Mouse (Mus musculus) cerebellum, adult 2 months (tissue): ENCODE results near the gene Cmtr1. TPM values are rescaled to one million over a fixed set of nuclear protein-coding genes. Genes with fewer than 3 reads are reported as not detected.

Experiments
- DNase-seq, 2 experiments: peaks; one replicate each; pipeline ENCODE4 v3.0.0; 2021
- H3K27ac ChIP-seq: fragments of 200-500 bp; 2 replicates; pipeline ENCODE4 v1.5.1; 2012; ENCODE audit warnings: low read length, control low read depth, inconsistent platforms; ENCODE audit not compliant: insufficient read depth
- H3K27me3 ChIP-seq: fragments of 200-500 bp; 2 replicates; pipeline ENCODE4 v1.6.1; 2012; ENCODE audit warnings: inconsistent platforms, mild to moderate bottlenecking, low read length, moderate library complexity; ENCODE audit not compliant: control insufficient read depth, insufficient read depth
- H3K4me1 ChIP-seq: fragments of 200-500 bp; 2 replicates; pipeline ENCODE4 v1.6.1; 2011; ENCODE audit warnings: low read length; ENCODE audit not compliant: control insufficient read depth, insufficient read depth
- H3K4me3 ChIP-seq: fragments of 200-500 bp; replicated peaks from 2 replicates; pipeline ENCODE3; 2011; ENCODE audit warnings: mild to moderate bottlenecking, low read depth, low read length, control low read depth; ENCODE audit not compliant: insufficient read depth
- CTCF ChIP-seq: fragments of 200-500 bp; IDR thresholded peaks from 2 replicates; pipeline ENCODE4 v1.5.1; 2011; ENCODE audit warnings: low read depth, mild to moderate bottlenecking, control low read depth, low read length, moderate library complexity, borderline replicate concordance; ENCODE audit not compliant: insufficient read depth
- POLR2A ChIP-seq: fragments of 200-500 bp; IDR thresholded peaks from 2 replicates; pipeline ENCODE4 v1.6.1; 2011; ENCODE audit warnings: low read length, control low read depth, borderline replicate concordance; ENCODE audit not compliant: insufficient read depth
- WGBS: fragments of 180-500 bp; shearing (Covaris S2); methylation state at CpG from one replicate; pipeline ENCODE4 v1.1.7; 2018; 5-methylcytosine and 5-hydroxymethylcytosine counted together
- polyA plus RNA-seq: library from polyadenylated mRNA; depleted of rRNA; stranded (reverse); fragments of >200 nt; gene quantifications from 2 replicates; pipeline ENCODE4 v1.2.3, GENCODE M21; 2012; rRNA removed

The Cmtr1 gene
- polyA plus RNA-seq, 1 experiment = 96.5 TPM

DNA sequence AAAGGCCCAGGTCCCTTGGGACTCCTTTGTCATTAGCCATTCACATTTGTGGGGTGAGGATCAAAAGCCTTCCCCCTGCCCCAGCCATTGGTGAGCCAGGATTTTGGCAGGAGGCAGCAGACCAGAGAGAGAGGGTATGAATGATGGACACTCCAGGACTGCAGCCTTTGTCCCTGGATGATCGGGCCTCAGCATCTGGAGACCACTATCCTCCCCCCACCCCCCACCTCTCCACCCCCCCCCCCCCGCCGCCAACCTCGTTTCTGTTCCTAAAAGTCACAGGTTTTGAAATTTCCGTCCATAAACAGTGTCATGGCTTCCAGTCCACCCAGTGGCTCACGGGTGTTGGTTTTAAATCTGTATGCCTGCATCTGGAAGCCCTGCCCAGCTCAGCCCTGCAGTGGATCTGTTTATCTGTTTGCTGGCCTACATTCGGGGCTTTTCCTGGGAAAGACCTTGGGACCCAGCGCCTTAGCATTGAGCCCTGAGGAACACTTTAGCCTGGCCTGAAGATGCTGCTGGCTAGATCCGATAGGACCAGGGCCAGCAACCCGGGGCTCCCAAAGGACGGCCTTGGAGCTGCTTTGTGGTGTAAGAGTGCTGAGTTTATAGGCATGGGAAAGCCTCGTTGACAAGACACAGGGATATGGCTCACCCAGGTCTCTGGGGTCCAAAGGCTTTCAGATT lies 71.0 kb downstream of the Cmtr1 start:
- Histone ChIP-seq H3K4me3 (no peak overlapping the region), H3K27me3 (no peaks in the 10 kb centered on the region), H3K4me1 (peaks cover 25% of the 10 kb centered on the region), H3K27ac (no peak overlapping the region)
- WGBS = 40% methylated on average over 12 of the region's 12 CpGs
- no peak for TF ChIP-seq CTCF
- TF ChIP-seq POLR2A = no peak
- no peak for DNase-seq

- TF ChIP-seq CTCF = no peak
- TF ChIP-seq POLR2A = no peak
- H3K4me1 ChIP-seq = peaks cover 25% of the 10 kb centered on the region
- H3K27me3 ChIP-seq = no peaks in the 10 kb centered on the region
- peak in 1 of 2 experiments; percentile 48 for DNase-seq
- 13% methylated on average over 6 of the region's 6 CpGs for WGBS
- H3K4me3 ChIP-seq = no peak overlapping the region
- H3K27ac ChIP-seq = no peak overlapping the region
Observed at GRCm38 (mm10) chr17:29731953-29732325, 71.5 kb downstream of the Cmtr1 start.

DNA sequence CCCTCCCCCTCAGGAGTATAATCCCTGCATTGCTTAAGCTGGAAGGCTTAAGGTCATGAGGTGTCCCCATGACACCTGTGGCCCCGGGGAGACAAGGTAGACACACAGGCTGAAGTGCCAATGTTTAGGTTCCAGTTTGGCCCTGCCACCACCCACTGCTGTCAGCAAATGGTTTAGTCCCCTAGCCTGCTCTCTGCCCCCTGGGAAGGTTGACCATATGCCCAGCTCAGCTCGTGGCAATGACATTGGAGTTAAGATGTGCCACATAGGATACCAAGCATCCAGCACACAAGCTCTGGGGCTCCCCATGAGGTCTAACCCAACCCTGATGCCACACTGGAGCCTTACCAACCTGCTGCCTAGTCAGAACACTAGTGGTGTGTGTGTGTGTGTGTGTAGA lies 72.1 kb downstream of the Cmtr1 start:
- peak in 1 of 2 experiments; percentile 33 for DNase-seq
- Histone ChIP-seq H3K4me1 (peaks cover 25% of the 10 kb centered on the region), H3K27me3 (no peaks in the 10 kb centered on the region), H3K4me3 (no peak overlapping the region), H3K27ac (no peak overlapping the region)
- 19% methylated on average over 2 of the region's 2 CpGs for WGBS
- TF ChIP-seq CTCF = no peak

DNA sequence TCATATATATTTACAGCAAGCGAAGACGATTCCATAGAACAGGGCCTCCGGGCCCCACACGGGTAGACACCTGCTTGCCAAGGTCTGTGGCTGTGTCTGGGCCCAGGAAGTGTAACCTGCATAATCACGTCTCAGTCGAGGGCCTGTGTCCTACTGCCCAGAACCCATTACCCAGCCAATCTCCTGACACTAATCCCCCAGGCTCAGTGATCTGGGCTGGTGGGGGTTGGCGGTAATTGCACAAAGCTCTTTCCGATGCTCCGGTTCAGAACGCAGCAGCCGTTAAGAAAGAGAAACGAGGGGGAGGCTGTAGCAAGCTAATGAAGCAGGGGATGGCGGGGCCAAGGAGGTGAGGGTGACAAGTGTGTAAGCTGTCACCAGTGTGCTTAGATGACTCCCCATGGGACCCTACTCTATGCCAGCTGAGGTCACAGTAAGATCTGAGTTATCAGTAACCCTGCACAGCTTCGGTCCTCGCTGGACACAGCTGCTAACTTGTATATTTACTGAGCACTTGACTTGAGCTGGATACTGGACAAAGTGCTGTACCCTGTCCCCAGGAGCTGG lies 76.1 kb downstream of the Cmtr1 start:
- H3K27ac ChIP-seq = no peak overlapping the region
- H3K27me3 ChIP-seq = no peaks in the 10 kb centered on the region
- TF ChIP-seq CTCF (no peak), POLR2A (no peak)
- WGBS = 70% methylated on average over 15 of the region's 15 CpGs
- no peak for DNase-seq
- peaks cover 11% of the 10 kb centered on the region for H3K4me1 ChIP-seq
- no peak overlapping the region for H3K4me3 ChIP-seq

DNA sequence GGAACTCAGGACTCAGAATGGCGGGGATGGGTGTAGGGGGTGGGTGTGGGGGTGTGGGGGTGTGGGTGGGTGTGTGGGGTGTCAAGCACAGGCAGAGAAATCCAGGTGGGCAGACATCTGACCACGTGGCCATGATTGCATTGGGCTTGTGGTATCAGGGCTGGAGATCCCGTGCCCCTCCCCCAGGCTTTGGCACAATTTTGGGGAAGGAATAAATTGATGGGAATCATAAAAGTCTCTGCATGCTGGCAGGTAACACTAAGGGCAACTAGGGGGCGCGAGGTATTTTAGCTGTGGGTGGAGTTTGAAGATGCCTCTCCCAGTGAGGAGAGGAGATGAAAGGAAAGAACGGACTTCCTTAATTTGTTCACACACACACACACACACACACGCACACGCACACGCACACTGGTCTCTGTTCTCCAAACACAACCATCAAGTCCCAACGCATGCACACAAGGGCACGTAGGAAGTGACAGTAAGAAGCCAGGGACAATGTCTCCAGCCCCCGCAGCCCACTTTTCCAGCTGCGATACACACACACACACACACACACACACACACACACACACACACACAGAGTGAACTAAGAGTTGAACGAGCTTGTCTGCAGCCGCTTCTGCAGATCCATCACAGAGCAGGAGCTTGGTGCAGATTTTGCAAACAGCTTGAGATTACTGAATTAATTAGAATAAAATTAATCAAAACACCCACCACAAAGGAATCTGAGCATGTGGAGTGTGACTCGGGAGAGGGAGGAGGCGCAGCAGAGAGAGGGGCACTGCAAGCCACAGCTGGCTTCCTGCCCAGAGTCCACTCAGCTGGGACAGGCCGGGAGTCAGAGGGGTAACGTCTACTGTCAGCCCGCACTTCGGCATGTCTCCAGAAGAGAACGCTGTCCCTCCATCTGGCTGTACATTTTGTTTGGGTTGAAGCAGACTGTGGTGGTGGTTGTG lies 77.7 kb downstream of the Cmtr1 start:
- 28% methylated on average over 22 of the region's 22 CpGs for WGBS
- Histone ChIP-seq H3K4me3 (no peak overlapping the region), H3K27me3 (no peaks in the 10 kb centered on the region), H3K4me1 (peaks cover 5% of the 10 kb centered on the region), H3K27ac (no peak overlapping the region)
- no peak for DNase-seq
- TF ChIP-seq CTCF (no peak), POLR2A (no peak)

DNA sequence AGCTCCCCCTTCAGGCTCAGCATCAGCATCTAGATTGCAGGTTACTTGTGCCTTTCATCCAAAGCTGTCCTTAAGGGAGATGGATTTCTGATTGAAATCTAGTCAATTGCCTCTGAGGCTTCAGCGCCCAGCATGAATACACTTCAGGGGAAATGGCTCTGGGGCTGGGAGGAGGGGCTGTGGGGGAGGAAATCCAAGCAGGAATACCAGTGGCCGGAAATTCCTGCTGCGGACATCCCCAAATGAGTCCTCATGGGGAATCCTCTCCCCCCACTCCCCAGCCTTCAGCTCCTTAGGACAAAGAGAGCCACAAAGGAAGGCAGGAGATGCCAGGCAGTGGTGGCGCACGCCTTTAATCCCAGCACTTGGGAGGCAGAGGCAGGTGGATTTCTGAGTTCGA lies 87.1 kb downstream of the Cmtr1 start:
- DNase-seq = no peak

DNA sequence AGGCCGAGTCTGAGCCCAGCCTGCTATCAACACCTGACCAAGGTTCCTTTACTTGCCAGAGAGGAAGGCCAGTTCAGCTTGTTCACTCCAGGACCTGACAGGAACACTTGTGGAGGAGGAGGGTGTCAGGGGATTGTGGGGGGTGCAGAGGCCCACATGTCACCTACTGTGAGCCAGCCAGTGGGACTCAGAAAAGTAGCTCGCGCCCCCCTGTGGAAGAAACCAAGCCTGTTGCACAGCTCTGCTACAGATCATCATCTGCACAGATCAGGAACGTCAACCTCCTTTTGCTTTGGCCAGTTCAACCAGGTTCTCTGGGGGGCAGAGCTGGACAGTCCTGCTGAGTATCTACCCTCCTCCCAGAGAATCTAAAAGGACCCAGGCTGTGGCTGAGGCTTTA lies 94.1 kb downstream of the Cmtr1 start:
- DNase-seq = no peak
- TF ChIP-seq CTCF (0 out of 2 replicates have a peak, but pooled peaks have one; percentile 19), POLR2A (no peak)
- 59% methylated on average over 4 of the region's 4 CpGs for WGBS

More for the DNA sequence above, 87.1 kb downstream of the Cmtr1 start:
- Histone ChIP-seq H3K4me3 (no peak overlapping the region), H3K27me3 (no peaks in the 10 kb centered on the region), H3K4me1 (peaks cover 16% of the 10 kb centered on the region), H3K27ac (no peak overlapping the region)
- WGBS = 92% methylated on average over 6 of the region's 6 CpGs
- TF ChIP-seq CTCF (no peak), POLR2A (no peak)

More for the DNA sequence above, 94.1 kb downstream of the Cmtr1 start:
- Histone ChIP-seq H3K4me3 (no peak overlapping the region), H3K27ac (no peak overlapping the region), H3K27me3 (no peaks in the 10 kb centered on the region), H3K4me1 (peaks cover 22% of the 10 kb centered on the region)

Other genes with a start within 250 kb of the Cmtr1 start
- 10.5 and 10.9 TPM in 2 replicates for gene Pim1, start 169.8 kb upstream of the Cmtr1 start, polyA plus RNA-seq
- gene Gm17657, start 111.0 kb upstream of the Cmtr1 start, polyA plus RNA-seq = not detected in 2 replicates
- gene Tbc1d22b, start 110.8 kb upstream of the Cmtr1 start, polyA plus RNA-seq = 37.4 and 37.7 TPM in 2 replicates
- 0.76 and 1.2 TPM in 2 replicates for gene Tmem217, start 108.2 kb upstream of the Cmtr1 start, polyA plus RNA-seq
- 66.3 and 72.1 TPM in 2 replicates for gene Rnf8, start 45.8 kb upstream of the Cmtr1 start, polyA plus RNA-seq
- gene Gm28043, start 45.7 kb upstream of the Cmtr1 start, polyA plus RNA-seq = 3.2 and 4.3 TPM in 2 replicates
- gene Ccdc167, start 56.4 kb downstream of the Cmtr1 start, polyA plus RNA-seq = 25.9 and 26.2 TPM in 2 replicates